Mouse (Mus musculus) liver, embryonic 14.5 days (tissue): ENCODE results near the gene Cdh13.

Experiments used
- CTCF ChIP-seq: IDR thresholded peaks from 2 replicates; pipeline ENCODE4 v1.5.1; 2016; ENCODE audit warnings: antibody characterized with exemption, low read depth, control low read depth
- EP300 ChIP-seq: IDR thresholded peaks from 2 replicates; pipeline ENCODE4 v1.6.1; 2016; ENCODE audit warnings: antibody characterized with exemption, low read depth

- TF ChIP-seq CTCF (no peak), EP300 (no peak)
Observed at GRCm38 (mm10) chr8:119343606-119344005, 1060.1 kb downstream of the Cdh13 start.
